Mouse (Mus musculus) urinary bladder, postnatal 25 days (tissue): ENCODE data around the gene Cst12.
A peak's percentile ranks its signal among the peaks of the same experiment; 100 is the strongest.
"Not testable (repeated sequence)": the region's sequence is repeated elsewhere in the genome, so short reads cannot be mapped to it uniquely, and the experiment has no call there.

Experiments
- DNase-seq: peaks from one replicate; pipeline ENCODE4 v3.0.0; 2022; ENCODE audit warnings: low spot score

Gene Cst12

DNA sequence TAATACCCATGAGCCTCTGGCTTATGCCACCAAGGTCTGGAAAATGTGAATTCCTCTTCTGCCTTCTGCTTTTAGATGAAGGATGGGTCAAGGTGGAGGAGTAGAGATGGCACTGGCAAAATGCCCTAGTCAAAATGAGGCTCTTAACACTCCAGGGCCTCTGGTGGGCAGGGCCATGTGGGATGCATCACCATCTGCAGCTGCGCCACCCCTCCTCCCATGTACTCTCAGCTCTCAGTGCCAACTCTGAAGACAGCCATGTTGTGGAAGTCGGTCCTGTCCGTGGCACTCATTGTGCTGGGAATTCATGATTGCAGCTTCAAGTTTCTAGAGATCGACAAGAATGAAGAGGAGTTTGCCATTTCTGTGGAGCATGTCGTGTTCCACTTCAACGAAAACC, at the start of gene Cst12:
Gene Cst12 (plus strand): TSS at position 220 of the 400 bp plus-strand sequence.
- DNase-seq: no peak

DNA sequence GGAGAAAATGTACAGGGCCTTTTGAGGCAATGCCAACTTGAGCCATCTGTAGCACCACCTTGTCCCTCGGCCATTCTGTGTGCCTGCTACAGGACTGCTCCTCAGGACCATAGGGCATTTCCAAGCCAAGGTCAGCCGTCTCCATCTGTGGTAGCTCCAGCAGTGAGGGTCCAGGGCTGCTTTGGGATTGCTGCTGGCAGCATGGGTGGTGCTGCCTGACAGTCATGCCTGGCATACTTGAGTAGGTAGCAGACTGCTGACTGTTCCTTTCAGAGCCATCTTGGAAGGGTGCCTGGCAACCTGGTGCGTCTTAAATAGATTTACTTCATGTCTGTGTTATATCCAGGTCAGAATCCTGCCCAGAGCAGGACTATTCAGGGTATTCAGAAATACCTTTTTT, 46.2 kb upstream of the Cst12 start:
- DNase-seq: no peak

GRCm38 (mm10) chr2:148743846-148744407, 45.2 kb upstream of the Cst12 start:
- DNase-seq: no peak

- DNase-seq: no peak
Measured at GRCm38 (mm10) chr2:148750058-148750457, 39.1 kb upstream of the Cst12 start, which contains the start of gene Cstl1. TSS of gene Cstl1 (plus strand) at chr2:148750358.

DNA sequence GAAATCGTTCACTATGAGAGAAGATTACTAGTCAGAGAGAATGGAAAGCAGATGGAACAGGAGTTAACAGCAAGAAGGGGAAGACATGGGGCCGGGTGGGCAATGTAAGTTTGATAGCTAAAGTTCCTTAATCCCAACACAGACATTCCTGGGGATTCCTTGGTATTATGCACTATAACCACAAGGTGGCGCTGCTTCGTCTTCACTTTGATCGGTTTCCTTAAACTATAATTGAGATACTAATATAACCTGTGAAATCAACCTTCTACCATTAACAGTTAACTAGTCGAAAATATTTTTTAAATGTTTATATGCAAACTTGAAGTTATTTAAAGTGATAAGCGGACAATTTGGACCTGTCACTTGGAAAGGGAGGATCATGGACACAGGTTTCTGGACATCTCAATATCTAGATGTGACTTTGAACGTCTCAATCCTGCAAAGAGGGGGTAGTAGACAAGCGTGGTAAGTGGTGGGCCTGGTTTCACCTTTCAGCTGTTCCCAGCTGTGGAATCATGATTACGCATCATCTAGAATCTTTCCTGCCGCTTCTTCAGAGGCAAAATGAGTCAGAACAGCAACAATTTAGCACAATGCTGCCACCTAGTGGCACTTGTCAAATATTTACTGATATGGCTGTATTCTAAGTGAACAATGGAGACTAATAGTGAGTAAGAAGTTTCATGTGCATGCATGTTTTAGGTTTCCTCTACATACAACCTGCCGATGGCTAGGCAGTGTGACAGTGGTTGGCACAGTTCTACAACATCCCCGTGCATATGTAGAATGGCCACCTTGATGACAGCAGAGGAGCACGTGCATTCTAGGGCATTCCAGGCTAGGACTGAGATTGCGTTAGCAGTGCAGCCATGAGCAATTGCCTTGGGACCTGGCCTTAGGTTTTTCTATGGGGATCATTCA, 37.0 kb upstream of the Cst12 start:
- peak; percentile 61 for DNase-seq

GRCm38 (mm10) chr2:148754310-148754846, 34.8 kb upstream of the Cst12 start:
- no peak for DNase-seq

DNA sequence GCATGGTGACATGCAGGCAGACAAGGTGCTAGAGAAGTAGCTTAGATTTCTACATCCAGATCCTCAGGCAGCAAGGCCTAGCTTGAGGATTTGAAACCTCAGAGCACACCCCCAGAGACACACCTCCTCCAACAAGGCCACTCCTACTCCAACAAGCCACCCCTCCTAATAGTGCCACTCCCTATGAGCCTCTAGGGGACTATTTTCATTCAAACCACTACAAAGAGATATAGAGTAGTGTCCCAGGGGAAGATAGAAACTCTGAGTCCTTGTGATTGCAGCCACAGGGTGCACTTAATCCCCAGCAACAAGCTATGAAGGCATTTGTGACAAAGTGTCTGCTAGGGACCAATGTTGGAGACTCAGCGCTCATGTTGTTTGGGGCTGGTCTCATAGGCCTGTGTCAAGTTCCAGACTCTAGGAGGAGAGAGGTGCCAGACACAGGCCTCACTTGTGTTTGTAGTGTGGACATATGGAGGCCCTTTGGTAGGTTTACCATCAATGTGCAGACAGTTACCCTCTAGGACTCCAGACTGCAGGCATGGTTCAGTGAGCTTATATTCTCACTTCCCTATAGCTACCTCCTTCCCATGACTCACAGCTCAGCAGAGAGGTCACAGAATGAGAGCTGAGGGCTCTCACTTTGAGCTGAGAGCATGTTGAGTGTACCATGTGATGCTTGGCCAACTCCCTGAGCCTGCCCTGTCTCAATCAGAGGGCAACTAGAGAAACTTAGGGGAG, 25.3 kb upstream of the Cst12 start:
- no peak for DNase-seq

- not testable (repeated sequence) for DNase-seq
Measured at GRCm38 (mm10) chr2:148771397-148771796, 17.8 kb upstream of the Cst12 start, which contains the start of gene Cst11. TSS of gene Cst11 (minus strand) at chr2:148771497.

- DNase-seq: no peak
Measured at GRCm38 (mm10) chr2:148781709-148782108, 7.5 kb upstream of the Cst12 start, which contains the start of gene 8030411F24Rik. TSS of gene 8030411F24Rik (plus strand) at chr2:148782009.

- no peak for DNase-seq
Measured at GRCm38 (mm10) chr2:148798485-148798884, 9.3 kb downstream of the Cst12 start, which contains the start of gene Cst8. TSS of gene Cst8 (plus strand) at chr2:148798785.

- no peak for DNase-seq
Measured at GRCm38 (mm10) chr2:148801491-148801921, 12.3 kb downstream of the Cst12 start.

- no peak for DNase-seq
Measured at GRCm38 (mm10) chr2:148806696-148807095, 17.5 kb downstream of the Cst12 start.

DNA sequence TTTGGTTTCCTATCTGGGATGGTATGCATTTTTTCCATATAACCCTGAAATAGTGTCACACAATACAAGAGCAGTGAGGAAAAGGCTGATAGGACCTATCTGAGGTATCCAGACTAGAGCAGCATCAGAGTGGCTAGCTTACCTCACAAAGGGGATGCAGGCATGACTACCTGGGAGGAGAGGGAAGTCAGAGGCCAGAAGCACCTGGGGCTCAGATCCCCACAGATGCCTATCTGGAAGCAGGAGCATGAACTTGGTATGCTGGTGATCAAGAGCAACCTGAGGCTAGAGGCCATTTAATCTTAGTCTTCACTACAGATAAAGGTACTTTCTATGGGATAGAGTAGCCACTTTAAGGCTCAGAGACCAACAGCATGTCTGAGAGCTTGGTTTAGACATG, 30.7 kb downstream of the Cst12 start, which contains the start of gene Cst13:
Gene Cst13 (plus strand): TSS at position 173 of the 400 bp plus-strand sequence.
- DNase-seq: no peak

- no peak for DNase-seq
Measured at GRCm38 (mm10) chr2:148825986-148826385, 36.8 kb downstream of the Cst12 start.

- no peak for DNase-seq
Measured at GRCm38 (mm10) chr2:148834912-148835311, 45.8 kb downstream of the Cst12 start, which contains the start of gene Cst9. TSS of gene Cst9 (plus strand) at chr2:148835147.

GRCm38 (mm10) chr2:148838075-148838777, 49.1 kb downstream of the Cst12 start:
- DNase-seq: no peak

DNA sequence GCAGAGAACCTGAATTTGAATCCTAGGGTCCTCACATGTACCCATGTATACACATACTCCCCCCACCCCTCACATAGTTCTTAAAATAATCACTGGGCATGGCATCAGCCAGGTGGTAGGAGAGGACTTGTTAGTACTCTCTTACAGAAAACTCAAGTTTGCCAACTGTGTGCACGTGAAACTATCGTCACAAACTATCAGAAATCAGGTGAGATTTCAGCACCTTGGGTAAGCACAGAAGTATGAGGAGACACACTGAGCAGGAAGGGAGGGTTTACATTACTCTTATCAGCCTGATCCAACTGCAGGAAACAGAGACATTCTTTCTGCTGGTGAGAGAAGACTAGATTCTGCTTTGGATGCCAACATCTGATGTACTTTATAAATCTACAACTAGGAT, 50.1 kb downstream of the Cst12 start:
- no peak for DNase-seq
